In genomic region chr6:125426383-125427360, GRCm38 (mm10) we compare ENCODE assay signal across 8 mouse cellular contexts. TPM values are rescaled to one million over a fixed set of nuclear protein-coding genes. Genes with fewer than 3 reads are reported as not detected.
DNase-seq lines count a peak whose midpoint lies in the region; ATAC-seq and TF ChIP-seq lines count a peak whose summit lies in the region.

No protein-coding gene starts in this region.

- H3K4me2 ChIP-seq in hindbrain, postnatal 0 days (ENCODE audit: low read depth, low read length): peak overlapping the region; percentile 68

- H3K9me3 ChIP-seq in hindbrain, postnatal 0 days (ENCODE audit: low read length): no peaks in the 10 kb centered on the region
- no peaks in the 10 kb centered on the region for H3K9me3 ChIP-seq in megakaryocyte, embryonic 14.5 days

- H3K9ac ChIP-seq in hindbrain, postnatal 0 days (replicated peaks; ENCODE audit: low read length): peak overlapping the region; percentile 52

- H3K27me3 ChIP-seq in hindbrain, postnatal 0 days (ENCODE audit: insufficient read depth, low read length): no peaks in the 10 kb centered on the region
- H3K27me3 ChIP-seq in megakaryocyte, embryonic 14.5 days (replicated peaks): no peaks in the 10 kb centered on the region

- intact Hi-C loops in gastrocnemius, adult 2 months (cut with DNase I): loop anchor here (2.0 kb wide), 2 partner anchors 42 to 70 kb away; no protein-coding TSS in a partner anchor

- H3K27ac ChIP-seq in gastrocnemius, adult 2 months: peak overlapping the region; percentile 87
- H3K27ac ChIP-seq in hindbrain, postnatal 0 days: peak overlapping the region; percentile 74

- WGBS in hindbrain, postnatal 0 days: 3% methylated on average over 23 of the region's 25 CpGs

- peak; percentile 94 for ATAC-seq in hindbrain, postnatal 0 days

- peak overlapping the region; percentile 74 for H3K4me3 ChIP-seq in gastrocnemius, adult 2 months
- H3K4me3 ChIP-seq in hindbrain, postnatal 0 days (ENCODE audit: low read length): peak overlapping the region; percentile 35
- H3K4me3 ChIP-seq in megakaryocyte, embryonic 14.5 days (replicated peaks): peak overlapping the region; percentile 93

- H3K4me1 ChIP-seq in hindbrain, postnatal 0 days (ENCODE audit: insufficient read depth, low read length): 0 out of 2 replicates have a peak, but pooled peaks cover 3% of the 10 kb centered on the region
- peaks cover 84% of the 10 kb centered on the region for H3K4me1 ChIP-seq in megakaryocyte, embryonic 14.5 days

- peak; percentile 88 for DNase-seq in ZHBTc4 (ENCODE audit: low read depth, low spot score)
- peak; percentile 73 to 88 for DNase-seq in cerebellum, postnatal 4 days (ENCODE audit: low spot score in 2 of 2)
- peak; percentile 86 for DNase-seq in gastrocnemius, adult 2 months
- DNase-seq in hindbrain, postnatal 0 days (ENCODE audit: low spot score): peak; percentile 88
- peak; percentile 59 to 64 for DNase-seq in left cerebral cortex, adult 8-10 months (ENCODE audit: low spot score in 2 of 2)
- peak; percentile 63 to 71 for DNase-seq in right cerebral cortex, adult 2 months (ENCODE audit: low spot score in 2 of 2)
- DNase-seq in urinary bladder, postnatal 14 days (ENCODE audit: low spot score): peak; percentile 90

- peak; percentile 93 for TF ChIP-seq CTCF in gastrocnemius, adult 2 months (IDR thresholded peaks at IDR 0.05)
- peak; percentile 91 for TF ChIP-seq CTCF in hindbrain, postnatal 0 days (IDR thresholded peaks at IDR 0.05; ENCODE audit: low read depth)

- H3K36me3 ChIP-seq in hindbrain, postnatal 0 days (ENCODE audit: insufficient read depth, low read length): no peaks in the 10 kb centered on the region
- H3K36me3 ChIP-seq in megakaryocyte, embryonic 14.5 days (replicated peaks; ENCODE audit: low read length): peaks cover 4% of the 10 kb centered on the region

RNA-seq across cellular contexts. Expression of gene Plekhg6, which starts 46.1 kb away (rescaled TPM):
- not detected for total RNA-seq in gastrocnemius, adult 2 months (2021)
- 0.68 and 0.86 TPM in 2 replicates for total RNA-seq in hindbrain, postnatal 0 days (2014; rRNA removed)
- polyA plus RNA-seq in hindbrain, postnatal 0 days (2015; fragmentation: Nextera tagmentation; extraction: Ambion mirVana): 0.32 and 0.74 TPM in 2 replicates
- total RNA-seq in left cerebral cortex, adult 8-10 months (2022): under 1 TPM; 0.28 to 0.71 (median 0.40) TPM
- polyA plus RNA-seq in megakaryocyte, embryonic 14.5 days (2012; ENCODE audit: insufficient read depth, low replicate concordance): 0.39 TPM in 1 of 2 replicates, not detected in the other

Comparison
In these comparisons a context has a peak if more than half of its experiments do, and no peak if none do; other contexts are left out.
1. Peak in every context shown above with its lines: DNase-seq, ATAC-seq, H3K4me3 ChIP-seq and H3K27ac ChIP-seq.
2. H3K4me3 ChIP-seq: peak in every context shown above with its lines; median percentile 93 in megakaryocyte, embryonic 14.5 days; 74 in gastrocnemius, adult 2 months; 35 in hindbrain, postnatal 0 days.